Comparison of ENCODE assay signal across 1 mouse cellular context in the genomic region with DNA sequence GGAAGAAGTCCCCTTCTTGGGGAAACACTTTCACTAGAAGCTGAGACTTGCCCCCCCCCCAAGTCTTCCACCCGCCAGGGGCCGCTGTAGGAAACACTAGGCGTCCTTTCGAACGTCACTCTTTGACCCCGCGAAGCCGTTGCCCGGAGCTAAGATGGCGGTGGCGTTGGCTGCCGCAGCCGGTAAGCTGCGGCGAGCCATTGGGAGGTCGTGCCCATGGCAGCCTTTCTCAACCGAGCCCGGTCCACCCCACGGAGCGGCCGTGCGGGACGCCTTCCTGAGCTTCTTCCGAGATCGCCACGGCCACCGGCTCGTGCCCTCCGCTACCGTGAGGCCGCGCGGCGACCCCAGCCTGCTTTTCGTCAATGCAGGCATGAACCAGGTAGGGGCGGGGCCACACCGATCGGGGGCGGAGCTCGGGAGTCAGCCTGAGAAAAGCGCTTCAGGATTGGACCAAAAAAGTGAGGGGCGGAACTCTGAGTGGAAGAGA.
TF ChIP-seq lines count a peak whose summit lies in the region.

TSS of gene Aars2 (plus strand) at position 142 of the 490 bp plus-strand sequence.

TF ChIP-seq in MEL, 35 proteins besides CTCF, POLR2A, EP300 and RAD21 (continued from another document):
- no peak for TF ChIP-seq MEF2A (IDR thresholded peaks at IDR 0.05; ENCODE audit: extremely low read depth, insufficient replicate concordance, low read depth, low read length, poor library complexity, severe bottlenecking)
- TF ChIP-seq ZC3H11A (IDR thresholded peaks at IDR 0.05; ENCODE audit: low read depth, low read length) = no peak
- no peak; the same call in 1 of the 2 replicates for TF ChIP-seq ETS1 (IDR thresholded peaks at IDR 0.05; ENCODE audit: low read depth, low read length)
- TF ChIP-seq GABPA (IDR thresholded peaks at IDR 0.05; ENCODE audit: low read depth, low read length) = peak; percentile 89; the same call in 1 of the 2 replicates
- peak; percentile 84 for TF ChIP-seq SIN3A (IDR thresholded peaks at IDR 0.05; ENCODE audit: low read length)
- TF ChIP-seq POLR2AphosphoS5 (IDR thresholded peaks at IDR 0.05; ENCODE audit: borderline replicate concordance, low read depth, low read length) = no peak
- TF ChIP-seq TCF12 (IDR thresholded peaks at IDR 0.05; ENCODE audit: low read depth, low read length) = peak; percentile 73; the same call in 1 of the 2 replicates
- no peak for TF ChIP-seq NRF1 (IDR thresholded peaks at IDR 0.05; ENCODE audit: insufficient read depth, low read depth, low read length, poor library complexity, severe bottlenecking)
- no peak for TF ChIP-seq TAL1 (IDR thresholded peaks at IDR 0.05; ENCODE audit: low read length)
- TF ChIP-seq KAT2A (conservative IDR thresholded peaks at IDR 0.05; ENCODE audit: low read depth, low read length) = peak; percentile 87
- TF ChIP-seq USF1 (IDR thresholded peaks at IDR 0.05; ENCODE audit: low read depth, low read length) = no peak
- no peak for TF ChIP-seq MAFK (IDR thresholded peaks at IDR 0.05; ENCODE audit: borderline replicate concordance, low read depth, low read length)
- TF ChIP-seq MAZ (IDR thresholded peaks at IDR 0.05; ENCODE audit: low read depth, low read length) = peak; percentile 95
TF ChIP-seq in MEL: peak in this region for 12.
